Mouse (Mus musculus) ES-E14 (cell line): Measurements from ENCODE around the gene Gfer.

Source experiments
- CHD2 ChIP-seq: IDR thresholded peaks from 2 replicates; pipeline ENCODE4 v1.6.1; 2014; ENCODE audit warnings: mild to moderate bottlenecking, low read depth, low read length, inconsistent platforms
- HCFC1 ChIP-seq: IDR thresholded peaks from 2 replicates; pipeline ENCODE4 v1.6.1; 2012; ENCODE audit warnings: low read length, inconsistent platforms, borderline replicate concordance; ENCODE audit not compliant: insufficient read depth
- ZC3H11A ChIP-seq: IDR thresholded peaks from 2 replicates; pipeline ENCODE4 v1.6.1; 2012; ENCODE audit warnings: low read depth, mild to moderate bottlenecking, inconsistent platforms, low read length, borderline replicate concordance

DNA sequence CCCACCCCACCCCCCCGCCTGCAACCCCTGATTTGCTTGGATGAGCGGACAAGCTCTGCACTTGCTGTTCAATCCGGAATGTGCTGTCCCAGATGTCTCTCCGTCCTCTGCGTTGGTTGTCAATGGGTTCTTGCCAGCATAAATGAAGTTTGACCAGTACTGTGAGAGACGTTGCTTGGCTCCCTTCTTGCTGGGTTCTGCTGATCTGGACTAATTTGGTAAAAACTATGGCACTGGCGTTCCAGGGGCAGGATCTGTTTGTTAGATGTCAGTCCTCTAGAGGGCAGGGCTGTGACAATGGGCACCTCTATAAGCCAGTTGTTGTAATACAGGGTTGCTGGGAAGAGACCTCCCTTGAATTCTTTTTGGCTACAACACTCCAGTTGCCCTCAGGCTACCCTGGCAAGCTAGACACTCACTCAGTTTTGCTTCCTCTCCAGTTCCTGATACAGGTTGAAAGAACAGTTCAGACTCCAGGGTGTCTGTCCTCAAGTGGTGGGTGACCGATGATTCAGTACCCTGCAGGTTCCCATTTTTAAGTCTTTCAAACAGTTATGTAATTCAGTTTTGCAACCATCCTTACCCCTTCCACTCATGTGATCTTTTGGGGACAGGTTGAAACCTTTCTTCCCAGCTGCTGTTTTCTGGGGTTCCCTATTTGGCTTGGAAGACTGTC is 41.3 kb upstream of the Gfer start:
- no peak for TF ChIP-seq HCFC1
- TF ChIP-seq ZC3H11A: no peak
- TF ChIP-seq CHD2: no peak
